Mouse (Mus musculus): Measurements from ENCODE around the gene Slc25a29.
A peak's percentile ranks its signal among the peaks of the same experiment; 100 is the strongest.

Slc25a29 gene

GRCm38 (mm10) chr12:108794979-108795537 lies 40.6 kb downstream of the Slc25a29 start:
- DNase-seq (ENCODE audit: low spot score), result no peak

GRCm38 (mm10) chr12:108794078-108794711 lies 41.5 kb downstream of the Slc25a29 start:
- DNase-seq (ENCODE audit: low spot score), result peak; percentile 83

GRCm38 (mm10) chr12:108793453-108793941 lies 42.2 kb downstream of the Slc25a29 start:
- DNase-seq (ENCODE audit: low spot score), result peak; percentile 49

GRCm38 (mm10) chr12:108792546-108793452 lies 42.9 kb downstream of the Slc25a29 start, which contains the start of gene Yy1:
TSS of gene Yy1 (plus strand) at chr12:108792973.
- DNase-seq (ENCODE audit: low spot score), result peak; percentile 99

DNA sequence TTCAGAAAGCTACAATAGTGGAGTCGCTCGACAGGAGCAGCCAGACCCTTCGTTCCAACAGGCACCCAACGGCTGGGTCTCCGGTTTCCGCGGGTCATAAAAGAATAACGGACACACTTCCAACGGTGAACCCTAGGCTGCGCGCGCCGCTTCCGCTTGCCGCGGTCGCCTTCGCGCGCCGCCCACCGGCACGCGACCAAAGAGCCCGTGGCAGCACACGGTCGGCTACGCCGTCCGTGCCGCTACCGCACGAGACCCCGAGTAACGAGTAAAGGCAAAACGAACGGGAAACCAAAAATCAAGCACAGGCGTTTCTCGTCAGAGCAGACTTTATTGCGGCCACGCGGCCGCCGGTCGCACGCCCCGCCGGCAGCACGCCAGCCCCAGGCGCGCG lies 43.5 kb downstream of the Slc25a29 start:
- DNase-seq (ENCODE audit: low spot score), result peak; percentile 80

DNA sequence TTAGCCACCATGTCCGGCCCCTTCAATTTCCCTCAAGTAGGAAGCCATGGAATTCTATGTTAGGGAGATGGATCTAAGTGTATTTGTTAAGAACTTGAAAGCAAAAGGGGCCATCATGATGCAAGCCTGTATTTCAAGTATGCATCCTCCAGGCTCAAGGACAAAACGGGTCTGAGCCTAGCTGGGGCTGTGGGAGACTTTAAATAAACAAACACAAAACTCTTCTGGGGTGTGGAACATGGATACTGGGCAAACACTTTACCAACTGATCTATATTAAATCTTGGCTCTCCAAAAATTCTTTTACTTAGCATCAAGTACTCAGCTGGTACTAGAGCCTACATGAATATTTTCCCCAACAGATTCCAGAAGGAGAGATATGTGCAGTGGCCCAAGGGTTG lies 48.4 kb downstream of the Slc25a29 start:
- no peak for DNase-seq (ENCODE audit: low spot score)

DNA sequence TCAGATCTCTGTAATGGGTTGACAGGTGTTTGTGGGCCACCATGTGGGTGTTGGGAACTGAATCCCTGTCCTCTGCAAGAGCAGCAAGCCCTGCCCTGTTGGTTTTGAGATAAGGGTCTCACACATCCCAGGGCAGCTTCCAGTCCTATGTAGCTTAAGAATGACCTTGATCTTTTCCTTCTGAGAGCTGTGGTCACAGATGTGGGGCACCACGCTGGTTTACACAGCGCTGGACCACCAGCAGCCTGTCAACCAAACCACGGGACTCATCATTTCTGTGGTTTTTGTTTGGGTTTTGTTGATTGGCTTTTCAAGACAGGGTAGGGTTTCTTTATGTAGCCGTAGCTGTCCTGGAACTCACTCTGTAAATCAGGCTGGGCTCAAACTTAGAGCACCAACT lies 50.5 kb downstream of the Slc25a29 start:
- DNase-seq (ENCODE audit: low spot score), result no peak

- DNase-seq (ENCODE audit: low spot score), result no peak
These were observed 55.4 kb downstream of the Slc25a29 start for GRCm38 (mm10) chr12:108780108-108780877.
